Mouse (Mus musculus): ENCODE results near the gene Wtip. TPM values are rescaled to one million over a fixed set of nuclear protein-coding genes. Genes with fewer than 3 reads are reported as not detected.
"Not testable (repeated sequence)": the region's sequence is repeated elsewhere in the genome, so short reads cannot be mapped to it uniquely, and the experiment has no call there.

Gene Wtip
- total RNA-seq (2021) = 10 to 100 TPM; 11.6 to 12.3 TPM

- intact Hi-C loops (cut with DNase I) = no loop called here
- DNase-seq (ENCODE audit: low spot score in 2 of 2) = peak; percentile 38 to 45
Observed at GRCm38 (mm10) chr7:34133117-34133762, at the start of gene Wtip. TSS of gene Wtip (minus strand) at chr7:34133268.

GRCm38 (mm10) chr7:34176241-34176640 is 43.2 kb upstream of the Wtip start:
- intact Hi-C loops (cut with DNase I); DNase-seq (ENCODE audit: low spot score in 2 of 2): not testable (repeated sequence)

GRCm38 (mm10) chr7:34172251-34172650 is 39.2 kb upstream of the Wtip start:
- no peak for DNase-seq (ENCODE audit: low spot score in 2 of 2)
- intact Hi-C loops (cut with DNase I) = no loop called here

- DNase-seq (ENCODE audit: low spot score in 2 of 2) = no peak
- intact Hi-C loops (cut with DNase I) = no loop called here
Observed at GRCm38 (mm10) chr7:34169454-34169853, 36.4 kb upstream of the Wtip start, which contains the start of gene Uba2. TSS of gene Uba2 (minus strand) at chr7:34169599.

GRCm38 (mm10) chr7:34168470-34169251 is 35.6 kb upstream of the Wtip start:
- DNase-seq (ENCODE audit: low spot score in 2 of 2) = peak; percentile 93 to 94
- intact Hi-C loops (cut with DNase I) = no loop called here

- DNase-seq (ENCODE audit: low spot score in 2 of 2) = peak in 1 of 2 experiments; percentile 44
- intact Hi-C loops (cut with DNase I) = no loop called here
Observed at GRCm38 (mm10) chr7:34167766-34168469, 34.9 kb upstream of the Wtip start.

- intact Hi-C loops (cut with DNase I) = no loop called here
- no peak for DNase-seq (ENCODE audit: low spot score in 2 of 2)
Observed at GRCm38 (mm10) chr7:34166850-34167249, 33.8 kb upstream of the Wtip start.

- DNase-seq (ENCODE audit: low spot score in 2 of 2) = no peak
- intact Hi-C loops (cut with DNase I) = no loop called here
Observed at GRCm38 (mm10) chr7:34165999-34166398, 32.9 kb upstream of the Wtip start.

- intact Hi-C loops (cut with DNase I) = no loop called here
- no peak for DNase-seq (ENCODE audit: low spot score in 2 of 2)
Observed at GRCm38 (mm10) chr7:34164671-34165070, 31.6 kb upstream of the Wtip start.

GRCm38 (mm10) chr7:34159167-34159566 is 26.1 kb upstream of the Wtip start:
- no peak for DNase-seq (ENCODE audit: low spot score in 2 of 2)
- intact Hi-C loops (cut with DNase I) = no loop called here

- intact Hi-C loops (cut with DNase I) = no loop called here
- no peak for DNase-seq (ENCODE audit: low spot score in 2 of 2)
Observed at GRCm38 (mm10) chr7:34157994-34158393, 24.9 kb upstream of the Wtip start.

- intact Hi-C loops (cut with DNase I) = no loop called here
- DNase-seq (ENCODE audit: low spot score in 2 of 2) = no peak
Observed at GRCm38 (mm10) chr7:34147193-34147592, 14.1 kb upstream of the Wtip start.

GRCm38 (mm10) chr7:34141123-34141522 is 8.1 kb upstream of the Wtip start:
- intact Hi-C loops (cut with DNase I) = no loop called here
- peak; percentile 26 to 30 for DNase-seq (ENCODE audit: low spot score in 2 of 2)

GRCm38 (mm10) chr7:34139493-34139892 is 6.4 kb upstream of the Wtip start:
- intact Hi-C loops (cut with DNase I) = no loop called here
- no peak for DNase-seq (ENCODE audit: low spot score in 2 of 2)

GRCm38 (mm10) chr7:34134336-34134735 is 1.3 kb upstream of the Wtip start:
- no peak for DNase-seq (ENCODE audit: low spot score in 2 of 2)
- intact Hi-C loops (cut with DNase I) = no loop called here

- DNase-seq (ENCODE audit: low spot score in 2 of 2) = peak in 1 of 2 experiments; percentile 22
- intact Hi-C loops (cut with DNase I) = no loop called here
Observed at GRCm38 (mm10) chr7:34132355-34133079, 551 bp downstream of the Wtip start.

GRCm38 (mm10) chr7:34131959-34132354 is 1.1 kb downstream of the Wtip start:
- DNase-seq (ENCODE audit: low spot score in 2 of 2) = no peak
- intact Hi-C loops (cut with DNase I) = no loop called here

- no peak for DNase-seq (ENCODE audit: low spot score in 2 of 2)
- intact Hi-C loops (cut with DNase I) = no loop called here
Observed at GRCm38 (mm10) chr7:34131118-34131517, 1.9 kb downstream of the Wtip start.

GRCm38 (mm10) chr7:34126291-34126690 is 6.8 kb downstream of the Wtip start:
- intact Hi-C loops (cut with DNase I) = no loop called here
- DNase-seq (ENCODE audit: low spot score in 2 of 2) = no peak

GRCm38 (mm10) chr7:34125346-34125745 is 7.7 kb downstream of the Wtip start:
- intact Hi-C loops (cut with DNase I) = no loop called here

More at GRCm38 (mm10) chr7:34125346-34125745, 7.7 kb downstream of the Wtip start:
- DNase-seq (ENCODE audit: low spot score in 2 of 2) = no peak

All from left cerebral cortex, postnatal 36 days (tissue).